Mouse (Mus musculus): ENCODE data around the gene Srrm1. TPM values are rescaled to one million over a fixed set of nuclear protein-coding genes. Genes with fewer than 3 reads are reported as not detected.
"Not testable (repeated sequence)": the region's sequence is repeated elsewhere in the genome, so short reads cannot be mapped to it uniquely, and the experiment has no call there.

Gene Srrm1
- polyA plus RNA-seq (2017; shearing (Covaris generic)), result 100 to 1,000 TPM; 191 to 279 (median 247) TPM

DNA sequence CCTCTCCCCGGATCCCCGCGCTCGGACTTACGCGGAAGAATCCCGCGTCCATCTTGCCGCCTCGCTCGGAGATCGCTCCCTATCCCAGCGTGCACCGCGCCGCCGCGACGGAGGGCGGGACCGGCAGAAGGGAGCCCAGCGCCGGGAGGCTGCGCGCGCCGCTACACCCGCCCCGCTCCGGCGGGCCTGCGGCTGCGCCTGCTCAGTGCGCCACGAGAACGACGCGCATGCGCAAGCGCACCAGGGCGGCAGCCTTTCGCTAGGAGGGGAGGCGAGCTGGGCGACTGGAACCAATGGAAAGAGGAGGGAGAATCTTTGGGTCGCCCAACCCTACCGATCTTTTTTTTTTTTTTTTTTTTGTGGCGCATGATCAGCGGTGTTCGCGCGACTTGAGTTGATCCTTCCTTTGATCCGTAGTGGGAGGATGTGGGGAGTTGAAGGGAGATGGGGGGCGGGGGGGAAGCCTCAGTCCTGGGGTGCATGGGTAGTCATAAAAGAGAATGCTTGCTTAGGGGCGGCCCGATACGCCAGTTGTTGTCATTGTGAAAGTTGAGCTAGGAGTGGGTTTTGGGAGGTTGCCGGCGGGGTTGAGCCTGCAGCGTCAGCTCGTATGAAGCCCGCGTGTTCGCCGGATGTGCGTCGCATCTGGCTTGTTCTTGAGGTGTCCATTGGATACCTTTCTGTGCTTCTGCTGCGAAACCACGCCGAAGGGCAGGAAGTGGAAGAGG is at the start of gene Srrm1:
Gene Srrm1 (minus strand): TSS at position 256 of the 728 bp plus-strand sequence.
- ATAC-seq, result peak; percentile 75

GRCm38 (mm10) chr4:135401881-135402280 is 48.8 kb upstream of the Srrm1 start:
- no peak for ATAC-seq

GRCm38 (mm10) chr4:135397991-135398390 is 44.9 kb upstream of the Srrm1 start, which contains the start of gene Ncmap:
Gene Ncmap (minus strand): TSS chr4:135398227.
- peak; percentile 28 for ATAC-seq

GRCm38 (mm10) chr4:135397551-135397950 is 44.4 kb upstream of the Srrm1 start:
- no peak for ATAC-seq

GRCm38 (mm10) chr4:135396303-135396702 is 43.2 kb upstream of the Srrm1 start:
- ATAC-seq, result no peak

- ATAC-seq, result no peak
Observed at GRCm38 (mm10) chr4:135395375-135395774, 42.3 kb upstream of the Srrm1 start.

GRCm38 (mm10) chr4:135394666-135395065 is 41.5 kb upstream of the Srrm1 start:
- no peak for ATAC-seq

GRCm38 (mm10) chr4:135393381-135393780 is 40.3 kb upstream of the Srrm1 start:
- no peak for ATAC-seq

- no peak for ATAC-seq
Observed at GRCm38 (mm10) chr4:135392801-135393200, 39.7 kb upstream of the Srrm1 start.

GRCm38 (mm10) chr4:135391014-135391413 is 37.9 kb upstream of the Srrm1 start:
- ATAC-seq, result no peak

- no peak for ATAC-seq
Observed at GRCm38 (mm10) chr4:135385614-135386013, 32.5 kb upstream of the Srrm1 start.

- ATAC-seq, result peak; percentile 73
Observed at GRCm38 (mm10) chr4:135382316-135382715, 29.2 kb upstream of the Srrm1 start.

GRCm38 (mm10) chr4:135381355-135381754 is 28.2 kb upstream of the Srrm1 start:
- ATAC-seq, result no peak

GRCm38 (mm10) chr4:135377241-135377640 is 24.1 kb upstream of the Srrm1 start:
- no peak for ATAC-seq

- no peak for ATAC-seq
Observed at GRCm38 (mm10) chr4:135375444-135375843, 22.3 kb upstream of the Srrm1 start.

GRCm38 (mm10) chr4:135373299-135373698 is 20.2 kb upstream of the Srrm1 start:
- ATAC-seq, result no peak

- ATAC-seq, result no peak
Observed at GRCm38 (mm10) chr4:135370372-135370771, 17.3 kb upstream of the Srrm1 start.

DNA sequence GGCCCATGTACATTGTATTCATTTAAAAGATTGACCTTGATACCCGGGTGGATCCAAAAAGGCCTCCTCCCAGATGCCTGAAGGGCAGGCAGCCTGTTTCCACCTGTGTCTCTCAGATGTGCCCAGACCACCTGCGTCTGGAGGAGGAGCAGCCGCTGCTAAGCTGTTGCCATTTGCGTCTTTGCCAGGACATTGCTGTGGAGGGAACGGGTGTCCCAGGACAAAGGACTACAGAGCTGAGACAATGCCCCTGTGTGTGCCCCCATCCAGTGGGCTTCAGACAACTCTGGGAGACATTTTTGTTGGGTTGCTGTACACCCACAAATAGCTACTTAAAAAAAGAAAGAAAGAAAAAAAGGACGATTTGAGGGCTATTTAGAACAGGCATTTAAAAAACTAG is 9.7 kb upstream of the Srrm1 start:
- ATAC-seq, result no peak

DNA sequence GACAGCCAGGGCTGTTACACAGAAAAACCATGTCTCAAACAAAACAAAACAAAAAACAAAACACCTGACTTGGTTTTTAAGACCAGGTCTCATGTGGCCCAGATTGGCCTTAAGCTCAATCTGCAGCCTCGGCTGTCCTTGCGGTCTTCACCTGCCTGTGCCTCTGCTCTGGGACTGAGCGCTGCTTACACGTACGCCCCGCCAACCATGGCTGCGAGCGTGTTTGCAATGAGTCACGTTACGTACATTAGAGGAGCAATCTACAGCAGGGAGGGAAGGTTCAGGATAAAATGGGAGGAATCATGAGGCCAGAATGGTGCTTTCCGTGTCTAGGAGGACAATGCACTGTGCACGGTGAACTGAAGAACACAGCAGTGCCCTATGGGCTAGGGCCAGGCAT is 8.6 kb upstream of the Srrm1 start:
- no peak for ATAC-seq

DNA sequence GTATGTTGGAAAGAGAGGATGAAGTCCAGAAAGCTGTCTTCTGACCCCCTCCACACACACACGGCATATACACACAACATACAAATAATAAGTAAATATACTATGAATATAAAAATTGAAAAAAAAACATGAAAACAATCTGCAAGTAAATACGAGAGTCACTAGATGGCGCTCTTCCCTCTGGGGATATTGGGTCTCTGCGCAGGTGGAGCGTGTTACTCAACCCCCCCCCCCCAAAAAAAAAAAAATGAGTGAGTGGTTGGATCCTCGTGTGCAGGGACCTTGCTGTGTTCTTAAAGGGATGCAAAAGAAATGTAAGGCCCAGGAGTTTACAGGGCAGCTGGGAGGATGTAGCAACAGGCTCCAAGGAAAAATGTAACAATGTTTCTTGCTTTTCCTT is 5.6 kb upstream of the Srrm1 start:
- ATAC-seq, result no peak

GRCm38 (mm10) chr4:135357221-135357920 is 4.2 kb upstream of the Srrm1 start:
- no peak for ATAC-seq

GRCm38 (mm10) chr4:135355886-135356550 is 2.9 kb upstream of the Srrm1 start:
- ATAC-seq, result no peak

DNA sequence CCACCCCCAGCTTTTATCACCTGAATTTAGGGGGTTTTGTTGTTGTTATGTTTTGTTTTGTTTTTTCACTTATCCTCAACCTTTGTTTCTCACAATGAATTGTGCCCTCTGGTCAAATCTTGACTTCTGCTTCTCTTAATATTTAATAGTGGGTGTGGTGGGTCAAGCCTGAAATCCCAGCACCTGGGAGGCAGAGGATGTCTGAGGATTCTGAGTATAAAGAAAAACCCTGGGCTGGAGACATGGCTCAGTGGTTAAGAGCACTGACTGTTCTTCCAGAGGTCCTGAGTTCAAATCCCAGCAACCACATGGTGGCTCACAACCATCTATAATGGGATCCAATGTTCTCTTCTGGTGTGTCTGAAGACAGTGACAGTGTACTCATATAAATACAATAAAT is 1.6 kb upstream of the Srrm1 start:
- not testable (repeated sequence) for ATAC-seq
